Mouse (Mus musculus) intestine, postnatal 0 days (tissue): Measurements from ENCODE around the gene Zfp108. TPM values are rescaled to one million over a fixed set of nuclear protein-coding genes. Genes with fewer than 3 reads are reported as not detected.

Experiments used
- ATAC-seq: fragments of 200-750 bp; cut with Nextera tagmentation; 2 replicates; pipeline ENCODE4 v1.8.0; 2017; ENCODE audit warnings: mild to moderate bottlenecking, moderate TSS enrichment, moderate library complexity
- H3K27ac ChIP-seq: fragments of 300-500 bp; sonication (generic); 2 replicates; pipeline ENCODE4 v1.5.1; 2014; ENCODE audit warnings: mild to moderate bottlenecking, low read depth, low read length, moderate library complexity
- H3K27me3 ChIP-seq: fragments of 300-500 bp; sonication (generic); replicated peaks from 2 replicates; pipeline ENCODE4 v1.6.1; 2014; ENCODE audit warnings: low read length, mixed read lengths; ENCODE audit not compliant: control insufficient read depth, insufficient read depth
- H3K36me3 ChIP-seq: fragments of 300-500 bp; sonication (generic); 2 replicates; pipeline ENCODE4 v1.6.1; 2014; ENCODE audit warnings: mild to moderate bottlenecking, moderate library complexity; ENCODE audit not compliant: control insufficient read depth, insufficient read depth
- H3K4me1 ChIP-seq: fragments of 300-500 bp; sonication (generic); replicated peaks from 2 replicates; pipeline ENCODE4 v1.6.1; 2014; ENCODE audit warnings: antibody characterized with exemption, low read length, mixed read lengths; ENCODE audit not compliant: control insufficient read depth, insufficient read depth
- H3K4me2 ChIP-seq: fragments of 300-500 bp; sonication (generic); replicated peaks from 2 replicates; pipeline ENCODE4 v1.6.1; 2014; ENCODE audit warnings: low read depth, mild to moderate bottlenecking, moderate library complexity
- H3K4me3 ChIP-seq: fragments of 300-500 bp; sonication (generic); 2 replicates; pipeline ENCODE4 v1.5.1; 2014; ENCODE audit warnings: low read depth, low read length
- H3K9ac ChIP-seq: fragments of 300-500 bp; sonication (generic); 2 replicates; pipeline ENCODE4 v1.6.1; 2014; ENCODE audit warnings: mild to moderate bottlenecking, low read depth, low read length
- H3K9me3 ChIP-seq: fragments of 300-500 bp; sonication (generic); 2 replicates; pipeline ENCODE4 v1.6.1; 2016; ENCODE audit warnings: mixed run types; ENCODE audit not compliant: control insufficient read depth
- CTCF ChIP-seq: sonication (generic); IDR thresholded peaks from 2 replicates; pipeline ENCODE4 v1.5.1; 2016; ENCODE audit warnings: low read depth, mild to moderate bottlenecking, control low read depth, antibody characterized with exemption, moderate library complexity
- WGBS: fragments of 180-500 bp; shearing (Covaris S2); extraction: QIAGEN DNeasy Blood & Tissue Kit; methylation state at CpG from one replicate; pipeline ENCODE4 v1.1.7; 2014; 5-methylcytosine and 5-hydroxymethylcytosine counted together
- polyA plus RNA-seq: library from polyadenylated mRNA; unstranded; fragments of >200 nt; fragmentation: Nextera tagmentation; extraction: Ambion mirVana; gene quantifications from 2 replicates; pipeline ENCODE4 v1.2.1, GENCODE M21; 2015

The Zfp108 gene
- 0.86 and 0.98 TPM in 2 replicates for polyA plus RNA-seq

GRCm38 (mm10) chr7:24254633-24255474 is at the start of gene Zfp108:
Zfp108 (plus strand) TSS chr7:24254794.
- Histone ChIP-seq H3K4me2 (peak within 1 kb of the TSS; percentile 83), H3K27me3 (no peaks in the 10 kb centered on the region), H3K9ac (peak within 1 kb of the TSS; percentile 58), H3K36me3 (no peaks in the 10 kb centered on the region), H3K27ac (no peak within 1 kb of the TSS; the same call in 1 of the 2 replicates), H3K4me1 (no peaks in the 10 kb centered on the region), H3K9me3 (no peaks in the 10 kb centered on the region), H3K4me3 (peak within 1 kb of the TSS; percentile 54)
- peak; percentile 78 for ATAC-seq
- TF ChIP-seq CTCF: no peak
- 15% methylated on average over 21 of the region's 21 CpGs for WGBS

- no peaks in the 10 kb centered on the region for H3K9me3 ChIP-seq
- no peaks in the 10 kb centered on the region for H3K27me3 ChIP-seq
- 14% methylated on average over 24 of the region's 24 CpGs for WGBS
- H3K9ac ChIP-seq: peak overlapping the region; percentile 74
- 0 out of 2 replicates have a peak, but pooled peaks have one; percentile 3 for TF ChIP-seq CTCF
- peak overlapping the region; percentile 81 for H3K27ac ChIP-seq
- peaks cover 15% of the 10 kb centered on the region; the same call in 1 of the 2 replicates for H3K36me3 ChIP-seq
- ATAC-seq: peak; percentile 85
- peak overlapping the region; percentile 71 for H3K4me2 ChIP-seq
- H3K4me3 ChIP-seq: peak overlapping the region; percentile 58
- no peaks in the 10 kb centered on the region for H3K4me1 ChIP-seq
Observed at GRCm38 (mm10) chr7:24207488-24208261, 46.9 kb upstream of the Zfp108 start.

GRCm38 (mm10) chr7:24208282-24208886 is 46.2 kb upstream of the Zfp108 start:
- Histone ChIP-seq H3K27me3 (no peaks in the 10 kb centered on the region), H3K4me3 (peak overlapping the region; percentile 58), H3K36me3 (peaks cover 10% of the 10 kb centered on the region; the same call in 1 of the 2 replicates), H3K9ac (no peak overlapping the region; the same call in 1 of the 2 replicates), H3K27ac (no peak overlapping the region), H3K9me3 (no peaks in the 10 kb centered on the region), H3K4me2 (peak overlapping the region; percentile 71), H3K4me1 (no peaks in the 10 kb centered on the region)
- TF ChIP-seq CTCF: no peak
- 54% methylated on average over 7 of the region's 7 CpGs for WGBS
- ATAC-seq: peak; percentile 46; the same call in 1 of the 2 replicates

- Histone ChIP-seq H3K27ac (no peak overlapping the region), H3K9ac (no peak overlapping the region), H3K36me3 (peaks cover 4% of the 10 kb centered on the region; the same call in 1 of the 2 replicates), H3K9me3 (no peaks in the 10 kb centered on the region), H3K4me3 (no peak overlapping the region), H3K4me1 (no peaks in the 10 kb centered on the region), H3K4me2 (no peak overlapping the region), H3K27me3 (no peaks in the 10 kb centered on the region)
- TF ChIP-seq CTCF: no peak
- WGBS: 75% methylated on average over 2 of the region's 2 CpGs
- ATAC-seq: no peak
Observed at GRCm38 (mm10) chr7:24210296-24210695, 44.3 kb upstream of the Zfp108 start.

GRCm38 (mm10) chr7:24211343-24211742 is 43.3 kb upstream of the Zfp108 start, which contains the start of gene Zfp111:
Zfp111 (minus strand) TSS chr7:24211443.
- no peaks in the 10 kb centered on the region for H3K36me3 ChIP-seq
- no peaks in the 10 kb centered on the region for H3K27me3 ChIP-seq
- WGBS: 76% methylated on average over 5 of the region's 5 CpGs
- TF ChIP-seq CTCF: no peak
- no peak within 1 kb of the TSS for H3K4me3 ChIP-seq
- H3K27ac ChIP-seq: no peak within 1 kb of the TSS
- no peak within 1 kb of the TSS for H3K4me2 ChIP-seq
- H3K4me1 ChIP-seq: no peaks in the 10 kb centered on the region
- no peak within 1 kb of the TSS for H3K9ac ChIP-seq
- no peak for ATAC-seq
- 0 out of 2 replicates have a peak, but pooled peaks cover 2% of the 10 kb centered on the region for H3K9me3 ChIP-seq
